Mouse (Mus musculus): ENCODE measurements around the gene St3gal3. TPM values are rescaled to one million over a fixed set of nuclear protein-coding genes. Genes with fewer than 3 reads are reported as not detected.

The St3gal3 gene
- polyA plus RNA-seq, 2 experiments, result 0.85 to 3.2 TPM

DNA sequence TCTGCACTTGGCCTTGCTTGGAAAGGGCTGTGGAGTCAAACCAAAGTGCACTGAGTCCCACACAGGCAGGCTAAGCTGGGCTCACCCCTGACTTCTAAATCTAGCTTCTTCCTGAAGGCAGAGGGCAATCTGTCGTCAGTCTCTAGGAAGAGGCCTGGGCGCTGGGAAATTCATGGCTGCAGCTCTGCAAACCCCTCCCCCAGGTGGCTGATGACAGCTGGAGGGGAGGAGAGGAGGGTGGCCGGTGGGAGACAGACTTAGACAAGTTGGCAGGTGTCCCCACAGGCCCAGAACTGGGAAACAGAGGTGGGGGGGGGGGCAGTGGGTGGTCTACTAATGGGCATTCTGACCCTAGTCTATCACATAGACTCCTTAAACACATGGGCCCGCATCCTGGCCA lies 177.2 kb downstream of the St3gal3 start:
- no peak for TF ChIP-seq CTCF (IDR thresholded peaks at IDR 0.05; ENCODE audit: low read depth)
- TF ChIP-seq EP300 (IDR thresholded peaks at IDR 0.05; ENCODE audit: low read depth), result no peak
- H3K4me1 ChIP-seq (replicated peaks; ENCODE audit: control insufficient read depth in 2 of 2, insufficient read depth in 2 of 2, low read length in 1 of 2), result no peaks in the 10 kb centered on the region
- H3K27me3 ChIP-seq (ENCODE audit: control insufficient read depth, insufficient read depth, low read length), result no peaks in the 10 kb centered on the region
- no peaks in the 10 kb centered on the region for H3K36me3 ChIP-seq (replicated peaks; ENCODE audit: control insufficient read depth, insufficient read depth, low read depth)
- no peak overlapping the region for H3K4me3 ChIP-seq (ENCODE audit: insufficient read depth in 1 of 2, low read depth in 2 of 2, low read length in 2 of 2)
- no peaks in the 10 kb centered on the region for H3K9me3 ChIP-seq (ENCODE audit: control insufficient read depth, low read length)
- whole genome bisulfite sequencing (ENCODE audit: insufficient replicate concordance), result 59% methylated on average over 4 of the region's 4 CpGs
- DNase-seq (ENCODE audit: low read depth in 3 of 3, low spot score in 3 of 3) (no peak), ATAC-seq (ENCODE audit: insufficient read depth) (no peak)
- H3K4me2 ChIP-seq (ENCODE audit: low read depth), result no peak overlapping the region
- no peak overlapping the region for H3K27ac ChIP-seq
- H3K9ac ChIP-seq (replicated peaks), result no peak overlapping the region

DNA sequence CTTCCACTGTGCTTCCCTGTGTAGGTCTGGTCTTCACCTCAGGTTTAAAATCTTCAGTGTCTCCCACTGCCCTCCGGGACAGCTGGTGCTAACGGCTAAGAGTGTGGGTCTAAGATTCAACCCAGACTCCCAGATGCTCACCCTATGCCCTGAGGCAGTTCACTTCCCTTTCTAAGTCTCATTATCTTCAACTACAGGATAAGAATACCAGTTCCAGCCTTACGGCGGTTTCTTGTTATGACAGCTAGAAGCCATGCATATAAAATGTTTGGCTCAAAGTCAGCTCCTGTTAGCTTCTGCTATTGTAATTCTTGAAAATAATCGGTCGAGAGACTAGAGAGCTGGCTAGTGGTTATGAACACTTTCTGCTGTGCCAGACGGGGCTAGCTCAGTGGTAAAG lies 187.2 kb downstream of the St3gal3 start:
- Histone ChIP-seq H3K9ac (replicated peaks) (no peak overlapping the region), H3K9me3 (ENCODE audit: control insufficient read depth, low read length) (no peaks in the 10 kb centered on the region), H3K36me3 (replicated peaks; ENCODE audit: control insufficient read depth, insufficient read depth, low read depth) (no peaks in the 10 kb centered on the region), H3K4me2 (ENCODE audit: low read depth) (no peak overlapping the region), H3K27me3 (ENCODE audit: control insufficient read depth, insufficient read depth, low read length) (no peaks in the 10 kb centered on the region), H3K4me1 (replicated peaks; ENCODE audit: control insufficient read depth in 2 of 2, insufficient read depth in 2 of 2, low read length in 1 of 2) (no peaks in the 10 kb centered on the region), H3K4me3 (ENCODE audit: insufficient read depth in 1 of 2, low read depth in 2 of 2, low read length in 2 of 2) (no peak overlapping the region), H3K27ac (no peak overlapping the region)
- ATAC-seq (ENCODE audit: insufficient read depth) (no peak), DNase-seq (ENCODE audit: low read depth in 3 of 3, low spot score in 3 of 3) (no peak)
- TF ChIP-seq CTCF (IDR thresholded peaks at IDR 0.05; ENCODE audit: low read depth) (no peak), EP300 (IDR thresholded peaks at IDR 0.05; ENCODE audit: low read depth) (no peak)
- 73% methylated on average over 7 of the region's 7 CpGs for WGBS (ENCODE audit: insufficient replicate concordance)

DNA sequence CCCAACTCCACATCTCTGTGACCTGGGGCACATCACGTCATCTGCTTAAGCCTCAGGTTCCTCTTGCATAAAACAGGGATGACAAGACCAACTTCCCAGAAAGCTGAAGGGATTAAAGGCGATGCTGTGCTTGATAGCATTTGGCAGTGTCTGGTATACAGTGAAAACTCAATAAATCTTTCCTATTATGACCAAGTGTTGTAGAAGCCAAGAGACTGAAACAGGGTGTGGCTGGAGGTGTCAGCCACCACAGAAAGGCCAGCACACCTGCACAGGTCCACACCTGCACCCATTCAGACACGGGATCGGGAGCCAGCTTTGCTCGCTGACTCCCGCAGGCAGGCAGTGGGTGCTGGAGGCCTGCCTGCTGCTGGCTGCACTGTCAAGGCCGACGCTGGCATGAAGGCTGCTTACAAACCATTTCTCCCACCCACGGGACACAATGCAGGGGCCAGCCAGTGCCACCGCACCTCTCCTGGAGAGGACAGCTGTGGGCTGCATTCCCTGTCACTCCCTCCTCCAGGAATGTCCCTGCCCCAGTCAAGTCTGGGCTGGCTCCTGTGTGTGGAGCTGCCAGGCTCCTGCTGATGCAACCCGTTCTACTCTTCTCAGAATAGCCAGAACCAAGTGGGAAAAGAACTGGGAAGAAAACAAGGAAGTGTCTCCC lies 187.9 kb downstream of the St3gal3 start:
- no peaks in the 10 kb centered on the region for H3K36me3 ChIP-seq (replicated peaks; ENCODE audit: control insufficient read depth, insufficient read depth, low read depth)
- H3K9me3 ChIP-seq (ENCODE audit: control insufficient read depth, low read length), result no peaks in the 10 kb centered on the region
- no peak overlapping the region for H3K4me3 ChIP-seq (ENCODE audit: insufficient read depth in 1 of 2, low read depth in 2 of 2, low read length in 2 of 2)
- ATAC-seq (ENCODE audit: insufficient read depth) (no peak), DNase-seq (ENCODE audit: low read depth in 3 of 3, low spot score in 3 of 3) (no peak)
- no peak overlapping the region for H3K4me2 ChIP-seq (ENCODE audit: low read depth)
- no peaks in the 10 kb centered on the region for H3K27me3 ChIP-seq (ENCODE audit: control insufficient read depth, insufficient read depth, low read length)
- H3K27ac ChIP-seq, result no peak overlapping the region
- H3K4me1 ChIP-seq (replicated peaks; ENCODE audit: control insufficient read depth in 2 of 2, insufficient read depth in 2 of 2, low read length in 1 of 2), result no peaks in the 10 kb centered on the region
- TF ChIP-seq EP300 (IDR thresholded peaks at IDR 0.05; ENCODE audit: low read depth), result no peak
- TF ChIP-seq CTCF (IDR thresholded peaks at IDR 0.05; ENCODE audit: low read depth), result no peak
- no peak overlapping the region for H3K9ac ChIP-seq (replicated peaks)
- 74% methylated on average over 11 of the region's 11 CpGs for WGBS (ENCODE audit: insufficient replicate concordance)

DNA sequence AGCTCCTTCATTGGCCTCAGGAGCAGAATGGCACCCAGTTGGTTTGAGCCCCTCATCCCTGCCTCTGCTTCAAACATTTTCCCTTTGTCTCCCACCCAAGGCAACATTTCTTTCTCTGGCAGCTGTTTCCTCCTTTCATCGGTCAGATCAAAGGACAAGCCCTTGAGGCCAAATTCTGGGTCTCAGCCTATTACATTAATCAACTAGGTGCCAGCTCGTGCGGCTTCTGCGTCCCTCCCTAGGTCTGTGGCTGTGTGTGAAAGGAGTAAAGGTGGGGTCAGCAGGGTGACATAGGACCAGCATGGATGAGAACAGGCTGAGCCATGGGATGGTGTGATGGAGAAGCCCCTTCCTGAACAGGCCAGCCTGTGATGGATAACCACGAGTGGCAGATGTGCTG lies 191.4 kb downstream of the St3gal3 start:
- H3K9ac ChIP-seq (replicated peaks), result no peak overlapping the region
- no peak for DNase-seq (ENCODE audit: low read depth in 3 of 3, low spot score in 3 of 3)
- 59% methylated on average over 5 of the region's 5 CpGs for WGBS (ENCODE audit: insufficient replicate concordance)

DNA sequence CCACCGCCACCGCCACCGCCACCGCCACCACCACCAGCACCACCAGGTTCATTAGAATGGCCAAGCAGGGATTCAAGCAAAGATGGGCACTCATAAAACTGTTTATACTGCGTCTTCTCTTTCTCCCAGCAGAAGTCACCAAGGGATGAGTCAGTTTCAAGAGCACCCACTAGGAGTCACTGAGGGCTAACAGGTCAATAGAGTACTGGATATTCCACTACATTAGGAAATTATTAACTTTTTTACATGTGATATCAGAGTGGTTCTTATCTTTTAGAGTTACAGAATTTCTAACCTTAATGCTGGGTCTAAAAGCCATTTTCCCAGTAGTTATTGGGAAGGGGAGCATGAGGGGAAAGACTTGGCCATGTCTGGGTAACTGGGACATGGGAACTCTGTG lies 197.8 kb downstream of the St3gal3 start:
- Histone ChIP-seq H3K4me3 (ENCODE audit: insufficient read depth in 1 of 2, low read depth in 2 of 2, low read length in 2 of 2) (no peak overlapping the region), H3K36me3 (replicated peaks; ENCODE audit: control insufficient read depth, insufficient read depth, low read depth) (no peaks in the 10 kb centered on the region), H3K4me1 (replicated peaks; ENCODE audit: control insufficient read depth in 2 of 2, insufficient read depth in 2 of 2, low read length in 1 of 2) (no peaks in the 10 kb centered on the region), H3K27ac (no peak overlapping the region), H3K4me2 (ENCODE audit: low read depth) (no peak overlapping the region), H3K27me3 (ENCODE audit: control insufficient read depth, insufficient read depth, low read length) (no peaks in the 10 kb centered on the region), H3K9me3 (ENCODE audit: control insufficient read depth, low read length) (no peaks in the 10 kb centered on the region), H3K9ac (replicated peaks) (no peak overlapping the region)
- ATAC-seq (ENCODE audit: insufficient read depth), result no peak
- 92% methylated on average over 5 of the region's 5 CpGs for WGBS (ENCODE audit: insufficient replicate concordance)
- TF ChIP-seq EP300 (IDR thresholded peaks at IDR 0.05; ENCODE audit: low read depth) (no peak), CTCF (IDR thresholded peaks at IDR 0.05; ENCODE audit: low read depth) (no peak)
- DNase-seq (ENCODE audit: low read depth in 3 of 3, low spot score in 3 of 3), result no peak

More for the DNA sequence above, 191.4 kb downstream of the St3gal3 start:
- Histone ChIP-seq H3K4me3 (ENCODE audit: insufficient read depth in 1 of 2, low read depth in 2 of 2, low read length in 2 of 2) (no peak overlapping the region), H3K27ac (no peak overlapping the region), H3K27me3 (ENCODE audit: control insufficient read depth, insufficient read depth, low read length) (no peaks in the 10 kb centered on the region), H3K4me1 (replicated peaks; ENCODE audit: control insufficient read depth in 2 of 2, insufficient read depth in 2 of 2, low read length in 1 of 2) (no peaks in the 10 kb centered on the region), H3K4me2 (ENCODE audit: low read depth) (no peak overlapping the region), H3K9me3 (ENCODE audit: control insufficient read depth, low read length) (no peaks in the 10 kb centered on the region), H3K36me3 (replicated peaks; ENCODE audit: control insufficient read depth, insufficient read depth, low read depth) (no peaks in the 10 kb centered on the region)
- no peak for ATAC-seq (ENCODE audit: insufficient read depth)
- TF ChIP-seq EP300 (IDR thresholded peaks at IDR 0.05; ENCODE audit: low read depth) (no peak), CTCF (IDR thresholded peaks at IDR 0.05; ENCODE audit: low read depth) (no peak)
